ENCODE assay signal across 9 mouse cellular contexts in the genomic region with DNA sequence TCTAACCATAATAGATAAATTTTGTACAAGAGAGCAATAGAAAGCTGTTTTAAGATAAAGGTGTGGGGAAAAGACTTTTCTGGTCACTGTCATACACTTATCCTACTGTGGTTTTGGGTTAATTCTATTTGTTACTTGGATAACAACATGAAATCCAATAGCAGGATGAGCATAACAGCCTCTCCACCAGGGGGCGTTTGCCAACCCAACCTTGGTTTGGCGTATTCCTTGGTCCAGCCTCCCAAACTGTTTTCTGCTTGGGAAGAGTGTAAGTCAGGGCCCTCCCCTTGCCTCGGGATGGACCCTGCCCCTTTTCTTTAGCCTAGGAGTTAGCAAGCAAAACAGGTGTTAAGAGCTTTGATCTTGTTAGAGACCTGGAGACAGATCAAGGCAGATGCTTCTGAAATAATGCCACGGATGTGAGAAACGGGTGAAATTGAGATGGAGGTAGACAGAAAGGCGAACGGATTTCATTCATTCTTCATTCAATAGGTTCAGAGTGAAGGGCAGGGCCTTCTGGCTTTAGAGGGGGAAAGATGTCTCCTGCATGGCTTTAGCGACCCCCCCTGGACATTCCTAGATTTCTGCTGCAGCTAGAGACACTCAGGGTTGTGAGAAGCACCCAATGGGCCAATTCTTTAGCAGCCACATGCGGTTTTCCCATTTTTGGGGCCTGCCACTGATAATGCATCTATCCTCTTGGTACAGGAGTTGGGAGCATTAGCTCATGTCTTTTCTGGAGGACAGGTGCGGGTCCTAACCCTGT.
A peak's percentile ranks its signal among the peaks of the same experiment; 100 is the strongest.
DNase-seq lines count a peak whose midpoint lies in the region; ATAC-seq and TF ChIP-seq lines count a peak whose summit lies in the region.
"Had no signal": no experiment of that assay in that cellular context is flagged by ENCODE, and none has a peak within 500 bp of the region (broad histone marks: within the 10 kb centered on the region; RNA-seq: fewer than 3 reads in every experiment).

No protein-coding gene starts in this region.

- no peaks in the 10 kb centered on the region for H3K36me3 ChIP-seq in forebrain, postnatal 0 days (ENCODE audit: insufficient read depth)
- no peaks in the 10 kb centered on the region for H3K36me3 ChIP-seq in forebrain, embryonic 13.5 days (ENCODE audit: poor library complexity, severe bottlenecking)
- no peaks in the 10 kb centered on the region for H3K36me3 ChIP-seq in lung, embryonic 14.5 days (ENCODE audit: insufficient read depth)
- H3K36me3 ChIP-seq: liver, embryonic 13.5 days had no signal

- H3K4me2 ChIP-seq in forebrain, postnatal 0 days (ENCODE audit: low read depth) = no peak overlapping the region
- no peak overlapping the region for H3K4me2 ChIP-seq in forebrain, embryonic 13.5 days
- H3K4me2 ChIP-seq in lung, embryonic 14.5 days = no peak overlapping the region
- H3K4me2 ChIP-seq: liver, embryonic 13.5 days had no signal

- peaks cover 23% of the 10 kb centered on the region; the same call in 1 of the 2 replicates for H3K4me1 ChIP-seq in forebrain, postnatal 0 days (ENCODE audit: insufficient read depth)
- peaks cover 19% of the 10 kb centered on the region for H3K4me1 ChIP-seq in forebrain, embryonic 13.5 days
- H3K4me1 ChIP-seq in lung, embryonic 14.5 days (ENCODE audit: insufficient read depth) = no peaks in the 10 kb centered on the region
- H3K4me1 ChIP-seq: liver, embryonic 13.5 days had no signal

- H3K4me3 ChIP-seq in forebrain, postnatal 0 days (ENCODE audit: low read depth, low read length) = no peak overlapping the region
- no peak overlapping the region for H3K4me3 ChIP-seq in forebrain, embryonic 13.5 days
- no peak overlapping the region for H3K4me3 ChIP-seq in lung, embryonic 14.5 days (ENCODE audit: low read depth, low read length)
- H3K4me3 ChIP-seq: liver, embryonic 13.5 days had no signal

- 38% methylated on average over 10 of the region's 10 CpGs for WGBS in forebrain, postnatal 0 days
- 37% methylated on average over 10 of the region's 10 CpGs for WGBS in forebrain, embryonic 13.5 days
- WGBS in lung, embryonic 14.5 days = 26% methylated on average over 10 of the region's 10 CpGs

- peak; percentile 72 for TF ChIP-seq CTCF in forebrain, postnatal 0 days (IDR thresholded peaks at IDR 0.05; ENCODE audit: low read depth)
- peak; percentile 75 for TF ChIP-seq CTCF in lung, embryonic 14.5 days (IDR thresholded peaks at IDR 0.05; ENCODE audit: low read depth)

- ATAC-seq in forebrain, postnatal 0 days = no peak
- no peak for ATAC-seq in forebrain, embryonic 13.5 days
- ATAC-seq in lung, embryonic 14.5 days (ENCODE audit: insufficient read depth) = no peak

- no peak overlapping the region for H3K27ac ChIP-seq in forebrain, postnatal 0 days (ENCODE audit: low read depth, low read length)
- no peak overlapping the region for H3K27ac ChIP-seq in forebrain, embryonic 13.5 days
- H3K27ac ChIP-seq in lung, embryonic 14.5 days (ENCODE audit: low read depth) = no peak overlapping the region
- H3K27ac ChIP-seq: liver, embryonic 13.5 days had no signal

- no peak overlapping the region for H3K9ac ChIP-seq in forebrain, postnatal 0 days
- no peak overlapping the region for H3K9ac ChIP-seq in forebrain, embryonic 13.5 days
- no peak overlapping the region for H3K9ac ChIP-seq in lung, embryonic 14.5 days
- H3K9ac ChIP-seq: liver, embryonic 13.5 days had no signal

- no peak for DNase-seq in forebrain, postnatal 0 days
- DNase-seq in ovary, postnatal 10 days (ENCODE audit: low spot score) = peak; percentile 12
- DNase-seq in ovary, adult 18-20 months (ENCODE audit: low spot score) = no peak
- peak; percentile 9 for DNase-seq in cerebellum, adult 11-12 months
- DNase-seq in gastrocnemius, postnatal 14 days = peak; percentile 76
- peak; percentile 81 for DNase-seq in lung, embryonic 14.5 days
- DNase-seq in testis, postnatal 10 days (ENCODE audit: low spot score) = peak; percentile 86
- DNase-seq: liver, embryonic 13.5 days had no signal

- H3K27me3 ChIP-seq in forebrain, postnatal 0 days (ENCODE audit: insufficient read depth, low read length) = no peaks in the 10 kb centered on the region
- H3K27me3 ChIP-seq in forebrain, embryonic 13.5 days = no peaks in the 10 kb centered on the region; the same call in 1 of the 2 replicates
- peaks cover 12% of the 10 kb centered on the region; the same call in 1 of the 2 replicates for H3K27me3 ChIP-seq in lung, embryonic 14.5 days (ENCODE audit: insufficient read depth, low read length)

- H3K9me3 ChIP-seq in forebrain, postnatal 0 days (ENCODE audit: low read length) = no peaks in the 10 kb centered on the region
- H3K9me3 ChIP-seq in forebrain, embryonic 13.5 days (replicated peaks) = no peaks in the 10 kb centered on the region
- no peaks in the 10 kb centered on the region for H3K9me3 ChIP-seq in lung, embryonic 14.5 days (ENCODE audit: low read depth, low read length)
- H3K9me3 ChIP-seq: liver, embryonic 13.5 days had no signal

- intact Hi-C loops in gastrocnemius, postnatal 14 days (cut with DNase I; ENCODE audit: low total_unique reads) = no loop called here

Comparison
In these comparisons a context has a peak if more than half of its experiments do, and no peak if none do; other contexts are left out.
1. DNase-seq: peak in ovary, postnatal 10 days (single experiment), cerebellum, adult 11-12 months (single experiment), gastrocnemius, postnatal 14 days (single experiment), lung, embryonic 14.5 days (single experiment) and testis, postnatal 10 days (single experiment); none in forebrain, postnatal 0 days (single experiment) and ovary, adult 18-20 months (single experiment).